8 mouse cellular contexts compared by ENCODE assay signal in the genomic region with DNA sequence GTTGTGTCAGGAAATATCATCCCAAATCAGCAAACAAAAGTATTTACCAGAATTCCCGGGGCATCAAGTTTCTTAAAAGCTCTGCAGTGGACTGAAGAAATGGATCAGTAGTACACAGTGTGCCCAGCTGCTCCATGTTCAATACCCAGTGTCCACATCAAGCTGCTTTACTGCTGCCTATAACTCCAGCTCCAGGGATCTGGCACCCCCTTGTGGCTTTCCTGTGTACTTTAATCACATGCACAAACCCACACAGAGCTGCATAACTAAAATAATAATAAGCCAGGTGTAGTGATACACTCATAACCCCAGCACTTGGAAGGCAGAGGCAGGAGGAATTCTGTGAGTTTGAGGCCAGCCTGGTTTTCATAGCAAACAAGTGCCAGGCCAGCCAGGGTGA. TPM values are rescaled to one million over a fixed set of nuclear protein-coding genes. Genes with fewer than 3 reads are reported as not detected.
DNase-seq lines count a peak whose midpoint lies in the region; ATAC-seq and TF ChIP-seq lines count a peak whose summit lies in the region.

No protein-coding gene starts in this region.

- peak; percentile 62; the same call in 1 of the 2 replicates for ATAC-seq in erythroblast, adult 5-6 weeks (replicated peaks; ENCODE audit: low FRiP score, poor library complexity, severe bottlenecking)

- H3K4me1 ChIP-seq in ES-Bruce4 (ENCODE audit: control insufficient read depth, insufficient read depth, low read length) = no peaks in the 10 kb centered on the region
- peaks cover 17% of the 10 kb centered on the region for H3K4me1 ChIP-seq in bone marrow, adult 2 months (ENCODE audit: control insufficient read depth, insufficient read depth, low read length)

- H3K27ac ChIP-seq in ES-Bruce4 (ENCODE audit: insufficient read depth, low read length) = no peak overlapping the region
- H3K27ac ChIP-seq in bone marrow, adult 2 months (ENCODE audit: control insufficient read depth, insufficient read depth, low read depth, low read length, poor library complexity) = no peak overlapping the region
- H3K27ac ChIP-seq in layer of hippocampus, adult 2 months = no peak overlapping the region

- DNase-seq in heart, postnatal 25 days (ENCODE audit: low spot score) = peak; percentile 38
- DNase-seq in layer of hippocampus, adult 2 months (ENCODE audit: low spot score in 2 of 2) = peak; percentile 67 to 82
- DNase-seq in lung, postnatal 10 days = peak; percentile 90
- DNase-seq in retina, embryonic 14.5 days (ENCODE audit: low spot score) = peak; percentile 73
- peak; percentile 83 for DNase-seq in thymus, postnatal 4 days

- H3K27me3 ChIP-seq in ES-Bruce4 (ENCODE audit: control insufficient read depth, insufficient read depth, low read length, poor library complexity, severe bottlenecking) = no peaks in the 10 kb centered on the region

- intact Hi-C loops in heart, postnatal 25 days (cut with DNase I) = loop anchor here (1.0 to 5.0 kb wide), 3 partner anchors 40 to 211 kb away; no protein-coding TSS in a partner anchor

- H3K36me3 ChIP-seq in ES-Bruce4 (ENCODE audit: control insufficient read depth, insufficient read depth, low read length, poor library complexity, severe bottlenecking) = no peaks in the 10 kb centered on the region

- no peak for TF ChIP-seq EP300 in ES-Bruce4 (IDR thresholded peaks at IDR 0.05; ENCODE audit: insufficient read depth, low read depth, low read length)

- no peak for TF ChIP-seq POLR2A in ES-Bruce4 (IDR thresholded peaks at IDR 0.05; ENCODE audit: insufficient read depth, low read length)
- no peak for TF ChIP-seq POLR2A in bone marrow, adult 2 months (IDR thresholded peaks at IDR 0.05; ENCODE audit: borderline replicate concordance, control insufficient read depth, low read depth, low read length)

- 68% methylated on average over 1 of the region's 1 CpGs for WGBS in bone marrow, adult 2 months

- no peak overlapping the region for H3K4me3 ChIP-seq in ES-Bruce4 (ENCODE audit: low read depth, low read length)
- no peak overlapping the region for H3K4me3 ChIP-seq in bone marrow, adult 2 months (replicated peaks; ENCODE audit: control insufficient read depth, low read depth, low read length)
- H3K4me3 ChIP-seq in layer of hippocampus, adult 2 months = no peak overlapping the region

- peak; percentile 30 for TF ChIP-seq CTCF in ES-Bruce4 (IDR thresholded peaks at IDR 0.05; ENCODE audit: low read depth, low read length)
- TF ChIP-seq CTCF in bone marrow, adult 2 months (IDR thresholded peaks at IDR 0.05; ENCODE audit: control insufficient read depth, insufficient read depth, low read length) = peak; percentile 69; the same call in 1 of the 2 replicates
- peak; percentile 89 for TF ChIP-seq CTCF in layer of hippocampus, adult 2 months (conservative IDR thresholded peaks at IDR 0.05)

- no peak overlapping the region for H3K9ac ChIP-seq in ES-Bruce4 (ENCODE audit: low read depth, poor library complexity, severe bottlenecking)

- 0 out of 2 replicates have a peak, but pooled peaks cover 3% of the 10 kb centered on the region for H3K9me3 ChIP-seq in ES-Bruce4 (replicated peaks; ENCODE audit: control insufficient read depth, insufficient read depth, low read length, poor library complexity, severe bottlenecking)

RNA-seq across cellular contexts. Expression of gene Pfkfb3, which starts 11.2 kb away (rescaled TPM):
- polyA plus RNA-seq in ES-Bruce4 (2011; ENCODE audit: insufficient read depth, insufficient read length, low read depth, missing spikeins) = 73.8 and 74.9 TPM in 2 replicates
- polyA plus RNA-seq in bone marrow, adult 2 months (2011; ENCODE audit: insufficient read depth, insufficient read length, low replicate concordance, missing spikeins) = 9.1 and 24.3 TPM in 2 replicates
- total RNA-seq in erythroblast, adult 5-6 weeks (2015; ENCODE audit: low replicate concordance) = 11.5 and 27.3 TPM in 2 replicates
- total RNA-seq in erythroblast, adult 5-6 weeks (2017; ENCODE audit: low replicate concordance) = 5.0 and 11.5 TPM in 2 replicates
- total RNA-seq in heart, postnatal 25 days (2021) = 10 to 100 TPM in 1 of 2 experiments, 1 to 10 TPM in 1; 7.8 to 10.4 TPM
- 10 to 100 TPM; 36.8 to 40.1 TPM for total RNA-seq in layer of hippocampus, adult 2 months (2021)

Comparison
In these comparisons a context has a peak if more than half of its experiments do, and no peak if none do; other contexts are left out.
1. CTCF ChIP-seq: peak in every context shown above with its lines; median percentile 89 in layer of hippocampus, adult 2 months; 69 in bone marrow, adult 2 months; 30 in ES-Bruce4.
2. DNase-seq: peak in every context shown above with its lines; median percentile 90 in lung, postnatal 10 days; 83 in thymus, postnatal 4 days; 74 in layer of hippocampus, adult 2 months; 73 in retina, embryonic 14.5 days; 38 in heart, postnatal 25 days.